Mouse (Mus musculus) heart, adult 2 months (tissue): ENCODE measurements around the gene Hadh.

ENCODE experiments used
- CTCF ChIP-seq: fragments of 200-600 bp; IDR thresholded peaks from 2 replicates; pipeline ENCODE4 v1.8.1; 2022; ENCODE audit warnings: antibody characterized with exemption, mild to moderate bottlenecking, moderate library complexity
- EP300 ChIP-seq: fragments of 200-500 bp; IDR thresholded peaks from 2 replicates; pipeline ENCODE4 v1.6.1; 2011; ENCODE audit warnings: low read depth, low read length, control low read depth; ENCODE audit not compliant: insufficient read depth
- POLR2A ChIP-seq: fragments of 200-500 bp; IDR thresholded peaks from 2 replicates; pipeline ENCODE4 v1.6.1; 2011; ENCODE audit warnings: mild to moderate bottlenecking, low read depth, low read length, control low read depth; ENCODE audit not compliant: insufficient read depth

- no peak for TF ChIP-seq POLR2A
- TF ChIP-seq CTCF, result no peak
- no peak for TF ChIP-seq EP300
These were observed 81.7 kb downstream of the Hadh start for GRCm38 (mm10) chr3:131190239-131190638.
